Mouse (Mus musculus) testis, adult 2 months (tissue): ENCODE data around the gene Miox.

ENCODE experiments used
- CTCF ChIP-seq: fragments of 200-500 bp; IDR thresholded peaks from 2 replicates; pipeline ENCODE4 v1.5.1; 2012; ENCODE audit warnings: low read depth, mild to moderate bottlenecking, inconsistent platforms, low read length, moderate library complexity; ENCODE audit not compliant: control insufficient read depth, insufficient read depth, insufficient replicate concordance
- POLR2A ChIP-seq: fragments of 200-500 bp; IDR thresholded peaks from 2 replicates; pipeline ENCODE4 v1.6.1; 2012; ENCODE audit warnings: low read depth, mild to moderate bottlenecking, inconsistent platforms, low read length, moderate library complexity; ENCODE audit not compliant: control insufficient read depth

GRCm38 (mm10) chr15:89305966-89306365 lies 28.2 kb upstream of the Miox start:
- peak; percentile 37; the same call in 1 of the 2 replicates for TF ChIP-seq POLR2A
- no peak for TF ChIP-seq CTCF
